Mouse (Mus musculus) cerebellum, adult 11-12 months (tissue): ENCODE data around the gene Per1.

ENCODE experiments used
- DNase-seq: peaks from one replicate; pipeline ENCODE4 v3.0.0; 2022

Gene Per1

GRCm38 (mm10) chr11:69118765-69119164, 23.7 kb downstream of the Per1 start:
- DNase-seq = peak; percentile 85

DNA sequence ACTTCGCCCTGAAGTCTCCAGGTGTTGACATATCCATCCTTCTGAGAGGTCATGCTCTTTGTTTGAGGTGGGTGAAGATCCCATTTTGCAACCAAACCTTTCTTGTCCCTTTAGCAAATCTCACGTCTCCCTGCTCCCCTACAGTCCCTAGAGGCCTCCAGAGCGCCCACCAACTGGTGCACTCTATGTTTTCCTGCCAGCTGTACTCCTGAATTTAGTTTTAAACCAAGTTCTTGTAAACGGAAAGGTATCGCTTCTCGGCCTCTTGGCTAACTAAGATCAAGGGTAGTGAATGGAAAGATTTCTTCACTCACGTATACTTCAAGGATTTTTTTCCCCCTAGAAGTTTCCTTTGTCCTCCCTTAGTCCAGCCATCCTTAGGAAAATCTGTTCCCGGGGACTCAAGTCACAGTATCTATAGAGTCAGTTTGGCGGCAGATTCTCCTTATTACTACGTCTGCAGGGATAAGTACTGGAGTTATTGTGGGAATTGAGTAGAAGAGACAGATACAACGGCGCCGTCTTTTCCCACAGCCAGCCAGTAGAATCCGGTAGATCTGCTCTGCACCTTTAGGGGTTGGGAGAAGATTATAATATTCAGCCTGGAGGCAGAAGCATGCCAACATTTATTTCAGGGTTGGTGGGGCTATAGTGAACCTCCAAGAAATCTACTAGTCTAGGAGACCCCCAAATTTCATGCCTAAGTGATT, 24.6 kb downstream of the Per1 start:
- DNase-seq = no peak

DNA sequence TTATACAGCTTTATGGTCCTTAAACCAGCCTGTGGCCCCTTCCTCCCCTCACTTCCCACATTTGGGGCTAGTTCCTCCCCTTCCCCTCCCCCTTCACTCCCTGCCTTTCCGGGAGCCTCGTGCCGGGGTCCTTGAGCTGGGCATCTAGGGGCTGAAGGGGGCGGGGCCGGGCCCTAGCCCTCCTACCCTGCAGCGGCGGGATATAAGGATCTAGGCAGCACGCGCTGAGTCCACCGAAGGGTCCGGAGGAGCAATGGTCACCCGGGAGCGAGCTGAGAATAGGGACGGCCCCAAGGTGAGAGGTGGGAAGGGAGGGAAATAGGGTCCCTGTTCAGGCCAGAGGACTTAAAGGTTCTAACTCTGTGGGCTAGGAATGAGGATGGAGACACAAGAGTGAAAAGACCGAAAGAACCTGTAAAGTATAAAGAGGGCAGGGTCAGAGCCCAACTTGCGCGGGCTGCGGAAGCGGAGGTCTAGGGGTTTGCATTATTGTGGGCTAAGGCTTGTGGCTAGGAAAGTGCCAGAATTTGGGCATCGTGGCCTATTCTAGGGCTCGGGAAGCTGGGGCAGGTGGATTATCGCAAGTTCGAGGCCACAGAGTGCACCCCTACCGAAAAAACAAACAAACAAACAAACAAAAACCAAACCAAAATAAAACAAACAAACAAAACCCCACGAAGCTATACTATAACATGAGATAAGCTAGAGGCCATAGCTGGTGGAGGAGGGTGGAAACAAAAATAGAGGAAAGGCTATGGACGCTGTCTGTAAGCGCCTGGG, 25.4 kb downstream of the Per1 start, which contains the start of gene Hes7:
Hes7 (plus strand) TSS at position 184 of the 780 bp plus-strand sequence.
- peak; percentile 69 for DNase-seq

DNA sequence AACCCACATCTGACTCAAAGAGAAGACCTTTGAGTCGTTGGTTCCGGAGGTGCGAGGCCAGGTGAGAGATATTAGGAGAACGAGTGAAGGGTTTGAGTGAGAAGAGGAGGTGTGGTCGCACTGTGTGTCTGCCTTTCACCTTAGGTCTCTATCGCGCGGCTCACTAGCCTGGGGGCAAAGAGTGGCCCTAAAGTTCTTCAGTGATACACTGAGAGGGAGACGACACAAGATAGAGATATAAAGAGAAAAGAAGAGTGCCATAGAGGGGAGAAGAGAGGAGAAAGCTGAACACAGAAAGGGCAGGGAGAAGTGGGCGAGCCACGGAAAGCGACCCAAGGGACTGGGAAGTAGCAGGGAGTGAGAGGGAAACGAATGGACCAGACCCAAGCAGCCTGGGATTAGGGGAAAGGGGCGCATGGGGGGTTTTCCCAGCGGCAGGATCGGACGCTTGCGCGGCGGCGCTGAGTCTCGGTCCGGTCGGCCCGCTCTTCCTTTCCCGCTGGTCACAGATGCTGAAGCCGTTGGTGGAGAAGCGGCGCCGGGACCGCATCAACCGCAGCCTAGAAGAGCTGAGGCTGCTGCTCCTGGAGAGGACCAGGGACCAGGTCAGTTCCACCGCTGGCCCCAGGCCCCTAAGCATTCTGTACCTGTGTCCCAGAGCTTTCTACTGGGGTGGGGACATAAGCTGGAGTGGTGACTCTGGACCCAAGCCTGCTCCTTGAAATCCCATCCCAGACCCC, 26.2 kb downstream of the Per1 start:
- DNase-seq = no peak

DNA sequence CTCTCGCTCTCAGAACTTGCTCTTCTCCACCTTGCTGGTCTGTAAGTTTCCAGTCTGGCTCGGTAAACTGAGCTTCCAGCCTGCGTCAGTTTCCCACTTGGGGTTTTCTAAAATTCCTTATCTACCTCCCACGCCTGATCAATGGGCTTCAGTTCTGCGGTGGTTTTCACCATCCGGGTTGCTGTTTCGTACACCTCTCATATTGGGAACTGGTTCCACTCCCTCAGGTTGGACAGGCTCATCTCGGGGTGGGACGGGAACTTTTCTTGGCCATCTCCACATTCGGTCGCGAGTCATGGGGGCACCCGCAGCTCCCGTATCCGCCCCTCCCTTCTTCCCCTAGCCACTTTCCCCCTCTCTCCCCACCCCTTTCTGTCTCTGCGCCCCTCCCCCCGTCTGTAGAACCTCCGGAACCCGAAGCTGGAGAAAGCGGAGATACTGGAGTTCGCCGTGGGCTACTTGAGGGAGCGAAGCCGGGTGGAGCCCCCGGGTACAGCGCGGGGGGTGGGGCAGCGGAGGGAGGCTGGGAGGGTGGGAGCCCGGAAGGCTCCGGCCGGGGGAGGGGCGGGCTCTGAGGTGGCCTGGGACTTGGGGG, 26.8 kb downstream of the Per1 start:
- peak; percentile 66 for DNase-seq

DNA sequence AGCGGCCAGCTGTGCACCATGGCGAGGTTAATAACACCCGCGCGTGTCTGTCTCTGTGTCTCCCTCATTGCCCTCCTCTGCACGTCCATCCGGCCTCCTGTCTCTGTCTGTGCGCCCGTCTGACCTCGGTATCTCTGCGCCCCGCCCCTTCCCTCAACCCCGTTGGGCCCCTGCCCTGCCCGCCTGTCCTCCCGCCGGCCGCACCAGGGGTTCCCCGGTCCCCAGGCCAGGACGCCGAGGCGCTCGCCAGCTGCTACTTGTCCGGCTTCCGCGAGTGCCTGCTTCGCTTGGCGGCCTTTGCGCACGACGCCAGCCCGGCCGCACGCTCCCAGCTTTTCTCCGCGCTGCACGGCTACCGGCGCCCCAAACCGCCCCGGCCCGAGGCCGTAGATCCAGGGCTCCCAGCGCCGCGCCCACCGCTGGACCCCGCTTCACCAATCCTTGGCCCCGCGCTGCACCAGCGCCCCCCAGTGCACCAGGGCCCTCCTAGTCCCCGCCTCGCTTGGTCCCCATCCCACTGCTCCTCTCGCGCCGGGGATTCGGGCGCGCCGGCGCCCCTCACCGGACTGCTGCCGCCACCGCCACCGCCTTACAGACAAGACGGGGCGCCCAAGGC, 27.4 kb downstream of the Per1 start, which contains the start of gene 9130213A22Rik:
9130213A22Rik (minus strand) TSS at position 254 of the 616 bp plus-strand sequence.
- peak; percentile 85 for DNase-seq

DNA sequence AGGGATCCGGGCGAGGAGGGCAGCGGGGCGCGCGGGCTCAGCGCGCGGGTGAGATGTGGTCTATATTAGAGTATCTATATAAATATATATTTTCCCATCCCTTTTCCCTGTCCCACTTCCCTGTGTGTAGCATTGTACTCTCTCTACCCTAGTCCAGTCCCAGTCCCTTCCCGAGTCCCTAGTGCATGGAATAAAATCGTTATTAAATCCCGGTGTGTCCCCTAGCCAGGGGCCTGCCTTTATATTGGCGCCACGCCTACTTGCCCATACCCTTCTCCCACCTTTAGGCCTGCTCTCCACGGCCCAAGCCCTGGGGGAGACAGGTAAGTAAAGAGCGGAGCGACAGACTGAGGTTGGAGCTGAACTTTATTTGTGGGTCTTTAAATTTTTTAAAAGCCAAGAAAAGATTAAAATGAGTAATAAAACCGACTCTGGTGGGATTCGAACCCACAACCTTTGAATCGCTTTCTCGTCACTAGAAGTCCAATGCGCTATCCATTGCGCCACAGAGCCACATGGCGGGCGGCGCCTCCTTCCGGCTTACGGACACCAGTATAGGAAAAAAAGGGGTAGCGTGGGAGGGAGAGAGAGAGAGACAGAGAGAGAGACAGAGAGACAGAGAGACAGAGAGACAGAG, 28.2 kb downstream of the Per1 start:
- peak; percentile 93 for DNase-seq

DNA sequence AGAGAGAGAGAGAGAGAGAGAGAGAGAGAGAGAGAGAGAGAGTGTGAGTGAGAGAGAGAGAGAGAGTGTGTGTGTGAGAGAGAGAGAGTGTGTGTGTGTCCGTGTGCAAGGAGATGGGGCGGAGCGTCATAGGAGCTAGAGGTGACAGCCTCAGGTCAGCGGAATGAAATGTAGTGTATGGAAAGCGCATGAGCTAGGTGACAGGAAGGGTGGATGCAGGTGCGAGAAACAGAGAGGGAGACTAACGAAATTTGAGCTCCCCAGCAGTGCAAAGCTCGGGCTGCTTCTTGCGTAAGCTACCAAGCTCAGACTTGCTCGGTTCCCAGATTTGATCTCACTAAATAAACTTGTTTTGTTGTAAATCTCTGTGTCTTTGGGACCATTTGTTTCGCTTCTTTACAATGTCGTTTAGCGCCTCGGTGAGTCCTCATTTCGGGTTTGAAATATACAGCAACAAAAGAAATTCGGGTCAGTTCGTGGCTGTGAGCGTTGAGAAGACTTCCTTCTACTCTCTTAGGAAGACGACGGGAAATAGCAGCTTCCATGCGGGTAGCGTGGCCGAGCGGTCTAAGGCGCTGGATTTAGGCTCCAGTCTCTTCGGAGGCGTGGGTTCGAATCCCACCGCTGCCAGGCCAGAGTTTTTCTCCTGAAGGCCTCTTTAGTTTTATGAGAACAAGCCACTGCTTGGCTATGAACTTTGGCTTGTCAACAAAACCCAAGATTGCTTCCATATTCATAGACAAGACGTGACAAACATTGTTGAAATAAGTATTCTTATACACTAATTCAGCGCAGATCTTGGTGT, 28.9 kb downstream of the Per1 start:
- peak; percentile 86 for DNase-seq

DNA sequence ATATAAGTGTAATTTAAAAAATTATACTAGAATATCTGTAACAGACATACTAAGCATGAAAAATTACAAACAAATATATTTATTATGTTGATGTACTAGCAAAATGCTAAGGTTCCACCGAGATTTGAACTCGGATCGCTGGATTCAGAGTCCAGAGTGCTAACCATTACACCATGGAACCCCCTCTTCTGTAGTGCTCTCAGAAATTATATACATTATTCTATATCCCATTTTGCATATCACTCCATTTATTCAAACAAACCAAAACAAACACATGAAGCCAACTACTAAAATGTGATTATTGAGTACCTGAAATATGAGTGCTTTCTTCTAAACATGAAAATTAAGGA, 29.5 kb downstream of the Per1 start:
- peak; percentile 56 for DNase-seq

DNA sequence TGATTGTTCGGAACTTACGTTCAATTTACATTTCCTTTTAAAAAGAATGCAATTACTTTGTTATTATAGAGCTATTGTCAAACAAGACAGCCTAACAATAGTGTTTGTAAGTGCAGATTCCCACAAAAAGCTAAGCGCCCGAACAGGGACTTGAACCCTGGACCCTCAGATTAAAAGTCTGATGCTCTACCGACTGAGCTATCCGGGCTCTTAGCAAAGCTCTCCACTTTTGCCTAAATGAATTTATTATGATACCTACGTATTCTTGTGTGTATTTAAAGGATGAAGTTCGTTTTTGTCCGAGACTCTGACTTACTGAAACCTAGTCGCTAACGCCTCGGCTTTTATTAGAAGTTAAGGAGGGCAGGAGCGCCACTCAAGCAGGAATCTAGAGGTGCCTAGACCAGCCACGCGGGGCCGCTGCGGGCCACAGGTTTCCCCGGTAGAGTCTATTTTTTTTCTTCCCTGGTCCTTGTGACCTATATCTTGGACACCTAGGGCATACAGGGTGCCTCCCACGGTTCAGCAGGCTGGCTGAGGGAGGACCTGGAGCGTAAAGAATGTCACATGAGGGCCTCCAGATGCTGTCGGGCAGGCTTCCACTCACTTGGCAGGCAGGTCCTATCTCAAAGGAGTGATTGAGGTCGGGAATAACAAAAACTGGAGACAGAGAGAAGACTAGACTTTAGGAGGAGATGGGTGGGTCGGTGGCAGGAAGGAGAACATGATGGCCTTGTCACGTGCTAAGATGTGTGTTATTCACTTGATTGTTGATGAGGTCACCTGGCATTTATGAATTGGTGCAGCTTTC, 30.2 kb downstream of the Per1 start:
- peak; percentile 92 for DNase-seq

- no peak for DNase-seq
Observed at GRCm38 (mm10) chr11:69125852-69125918, 30.7 kb downstream of the Per1 start, which contains the start of gene Aloxe3. Gene Aloxe3 (plus strand): TSS chr11:69125896.

DNA sequence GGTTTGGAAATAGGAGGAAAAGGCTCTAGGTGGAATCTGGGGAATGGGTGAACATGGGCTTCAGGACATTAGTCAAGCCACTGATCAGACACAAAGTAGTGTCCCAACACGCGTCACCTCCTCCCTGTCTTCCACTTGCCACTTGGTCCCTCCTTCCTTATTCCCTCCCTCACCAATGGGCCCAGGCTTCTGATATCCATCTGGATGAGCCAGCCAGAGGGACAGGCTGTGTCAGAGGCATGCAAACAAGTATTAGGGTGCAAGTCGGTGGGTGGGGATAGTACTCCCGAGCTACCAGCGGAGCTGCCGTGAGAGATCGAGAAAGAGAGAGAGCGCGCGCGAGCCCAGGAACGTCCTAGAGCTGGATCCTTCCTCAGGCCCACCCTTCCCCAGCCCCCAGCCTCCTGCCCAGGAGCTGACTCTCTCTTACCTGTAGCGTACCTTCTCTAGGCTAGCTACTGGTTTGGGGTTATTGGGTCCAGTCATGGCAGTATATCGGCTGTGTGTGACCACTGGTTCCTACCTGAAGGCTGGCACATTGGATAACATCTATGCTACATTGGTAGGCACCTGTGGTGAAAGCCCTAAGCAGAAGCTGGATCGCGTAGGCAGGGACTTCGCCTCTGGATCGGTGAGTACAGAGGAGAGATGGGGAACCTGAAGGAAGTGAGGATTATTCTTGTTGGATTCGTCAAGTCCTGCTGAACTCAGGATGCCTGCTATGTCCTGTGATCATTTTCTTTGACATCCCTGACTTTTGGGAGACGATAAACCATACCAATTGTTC, 31.1 kb downstream of the Per1 start:
- peak; percentile 77 for DNase-seq

- DNase-seq = no peak
Observed at GRCm38 (mm10) chr11:69126706-69127095, 31.7 kb downstream of the Per1 start.

- no peak for DNase-seq
Observed at GRCm38 (mm10) chr11:69128426-69129122, 33.6 kb downstream of the Per1 start.

- no peak for DNase-seq
Observed at GRCm38 (mm10) chr11:69133566-69133922, 38.5 kb downstream of the Per1 start.

DNA sequence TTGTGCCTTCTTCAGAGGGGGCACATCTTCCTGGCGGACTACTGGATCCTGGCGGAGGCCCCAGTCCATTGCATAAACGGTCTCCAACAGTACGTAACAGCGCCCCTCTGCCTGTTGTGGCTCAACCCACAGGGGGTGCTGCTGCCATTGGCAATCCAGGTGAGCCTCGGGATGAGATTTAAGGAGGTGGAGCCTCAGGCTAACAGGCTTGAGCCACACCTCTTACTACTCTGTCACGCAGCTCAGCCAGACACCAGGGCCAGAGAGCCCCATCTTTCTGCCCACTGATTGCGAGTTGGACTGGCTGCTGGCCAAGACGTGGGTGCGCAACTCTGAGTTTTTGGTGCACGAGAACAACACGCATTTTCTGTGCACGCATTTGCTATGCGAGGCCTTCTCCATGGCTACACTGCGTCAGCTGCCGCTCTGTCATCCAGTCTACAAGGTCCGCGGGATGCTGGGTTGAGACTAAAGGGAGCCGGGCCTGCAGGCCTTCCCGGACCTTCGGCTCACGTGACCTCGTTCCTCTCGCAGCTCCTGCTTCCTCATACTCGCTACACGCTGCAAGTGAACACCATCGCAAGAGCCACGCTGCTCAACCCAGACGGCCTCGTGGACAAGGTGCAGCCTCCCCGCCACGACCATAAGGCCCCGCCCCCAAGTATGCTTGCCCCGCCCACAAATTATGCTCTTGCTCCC, 39.1 kb downstream of the Per1 start:
- peak; percentile 84 for DNase-seq

DNA sequence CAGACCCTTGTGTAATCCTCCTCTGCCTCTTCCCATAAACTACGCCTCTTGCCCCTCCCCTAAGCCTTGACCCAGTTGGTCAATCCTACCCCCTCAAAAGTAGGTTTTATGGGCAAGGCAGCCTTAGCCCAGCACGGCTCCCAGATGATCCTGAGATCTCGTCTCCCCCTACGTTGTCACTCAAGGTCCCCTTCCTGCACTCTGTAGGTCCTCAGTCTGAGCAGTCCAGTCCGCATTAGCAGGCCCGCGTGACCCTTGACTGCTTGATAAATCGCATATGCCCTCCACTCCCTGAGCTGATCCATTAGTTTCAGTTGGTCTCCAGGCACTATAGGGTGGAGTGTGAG, 39.6 kb downstream of the Per1 start:
- DNase-seq = no peak

- DNase-seq = no peak
Observed at GRCm38 (mm10) chr11:69135361-69135760, 40.3 kb downstream of the Per1 start.

DNA sequence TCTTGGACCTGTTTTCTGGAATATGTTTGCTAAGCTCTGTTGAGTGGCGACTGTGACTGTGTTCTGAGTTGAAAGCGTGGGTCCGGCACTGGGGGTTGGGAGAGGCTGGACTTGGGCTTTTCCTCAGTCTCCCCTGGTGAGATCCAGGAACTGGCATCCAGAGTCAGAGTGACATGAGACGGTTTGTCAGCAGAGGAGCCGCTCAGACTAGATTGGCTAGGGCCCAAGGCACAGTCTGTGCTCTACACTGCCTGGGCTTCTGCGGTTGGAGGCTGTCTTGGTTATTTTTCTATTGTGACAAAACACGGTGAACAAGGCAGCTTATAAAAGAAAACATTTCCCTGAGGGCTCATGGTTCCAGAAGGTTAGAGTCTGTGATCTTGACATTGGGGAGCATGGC, 52.5 kb downstream of the Per1 start:
- DNase-seq = no peak
